Mouse (Mus musculus) kidney, embryonic 14.5 days (tissue): Measurements from ENCODE around the gene D1Ertd622e. TPM values are rescaled to one million over a fixed set of nuclear protein-coding genes. Genes with fewer than 3 reads are reported as not detected.

ENCODE experiments used
- ATAC-seq: fragments of 200-750 bp; cut with Nextera tagmentation; 2 replicates; pipeline ENCODE4 v1.8.0; 2017; ENCODE audit warnings: moderate number of reproducible peaks, mild to moderate bottlenecking, moderate TSS enrichment, moderate library complexity; ENCODE audit not compliant: low FRiP score, low TSS enrichment
- H3K27ac ChIP-seq: fragments of 300-500 bp; sonication (generic); 2 replicates; pipeline ENCODE4 v1.5.1; 2014; ENCODE audit warnings: low read depth, mild to moderate bottlenecking, low read length, moderate library complexity, mixed read lengths
- H3K27me3 ChIP-seq: fragments of 300-500 bp; sonication (generic); 2 replicates; pipeline ENCODE4 v1.6.1; 2014; ENCODE audit warnings: mild to moderate bottlenecking, low read length; ENCODE audit not compliant: control insufficient read depth, insufficient read depth
- H3K36me3 ChIP-seq: fragments of 300-500 bp; sonication (generic); 2 replicates; pipeline ENCODE4 v1.6.1; 2014; ENCODE audit warnings: low read length, mixed read lengths; ENCODE audit not compliant: control insufficient read depth, insufficient read depth
- H3K4me1 ChIP-seq: fragments of 300-500 bp; sonication (generic); 2 replicates; pipeline ENCODE4 v1.6.1; 2014; ENCODE audit warnings: low read length, mixed read lengths; ENCODE audit not compliant: control insufficient read depth, insufficient read depth
- H3K4me2 ChIP-seq: fragments of 300-500 bp; sonication (generic); replicated peaks from 2 replicates; pipeline ENCODE4 v1.6.1; 2014; ENCODE audit warnings: low read depth, mild to moderate bottlenecking, low read length
- H3K4me3 ChIP-seq: fragments of 300-500 bp; sonication (generic); 2 replicates; pipeline ENCODE4 v1.5.1; 2014; ENCODE audit warnings: mild to moderate bottlenecking, low read length
- H3K9ac ChIP-seq: fragments of 300-500 bp; sonication (generic); 2 replicates; pipeline ENCODE4 v1.6.1; 2014; ENCODE audit warnings: low read depth, mild to moderate bottlenecking, low read length, moderate library complexity
- H3K9me3 ChIP-seq: fragments of 300-500 bp; sonication (generic); 2 replicates; pipeline ENCODE4 v1.6.1; 2016; ENCODE audit warnings: low read length; ENCODE audit not compliant: control insufficient read depth
- WGBS: fragments of 180-500 bp; shearing (Covaris S2); extraction: QIAGEN DNeasy Blood & Tissue Kit; methylation state at CpG from one replicate; pipeline ENCODE4 v1.1.7; 2014; 5-methylcytosine and 5-hydroxymethylcytosine counted together
- polyA plus RNA-seq: library from polyadenylated mRNA; unstranded; fragments of >200 nt; fragmentation: Nextera tagmentation; extraction: Ambion mirVana; gene quantifications from 2 replicates; pipeline ENCODE4 v1.2.1, GENCODE M21; 2014

The D1Ertd622e gene
- polyA plus RNA-seq, 1 experiment from 2014 or later: 22.5 TPM

- ATAC-seq: no peak
- H3K9ac ChIP-seq: no peak overlapping the region
- no peak overlapping the region for H3K27ac ChIP-seq
- H3K27me3 ChIP-seq: no peaks in the 10 kb centered on the region
- H3K36me3 ChIP-seq: no peaks in the 10 kb centered on the region
- H3K9me3 ChIP-seq: no peaks in the 10 kb centered on the region
- H3K4me3 ChIP-seq: no peak overlapping the region
- no peak overlapping the region for H3K4me2 ChIP-seq
- 86% methylated on average over 6 of the region's 6 CpGs for WGBS
- H3K4me1 ChIP-seq: 0 out of 2 replicates have a peak, but pooled peaks cover 4% of the 10 kb centered on the region
These were observed 7.4 kb downstream of the D1Ertd622e start for GRCm38 (mm10) chr1:97654397-97654975.

GRCm38 (mm10) chr1:97650553-97651123, 11.2 kb downstream of the D1Ertd622e start:
- no peaks in the 10 kb centered on the region for H3K4me1 ChIP-seq
- ATAC-seq: no peak
- no peaks in the 10 kb centered on the region; the same call in 1 of the 2 replicates for H3K9me3 ChIP-seq
- 74% methylated on average over 3 of the region's 3 CpGs for WGBS
- no peak overlapping the region for H3K4me2 ChIP-seq
- peaks cover 3% of the 10 kb centered on the region; the same call in 1 of the 2 replicates for H3K36me3 ChIP-seq
- H3K27ac ChIP-seq: no peak overlapping the region
- H3K27me3 ChIP-seq: no peaks in the 10 kb centered on the region
- no peak overlapping the region for H3K4me3 ChIP-seq
- no peak overlapping the region for H3K9ac ChIP-seq

GRCm38 (mm10) chr1:97650072-97650471, 11.8 kb downstream of the D1Ertd622e start:
- WGBS: 36% methylated on average over 6 of the region's 6 CpGs
- Histone ChIP-seq H3K4me1 (no peaks in the 10 kb centered on the region), H3K9ac (no peak overlapping the region), H3K4me2 (no peak overlapping the region), H3K36me3 (peaks cover 3% of the 10 kb centered on the region; the same call in 1 of the 2 replicates), H3K9me3 (no peaks in the 10 kb centered on the region; the same call in 1 of the 2 replicates), H3K27me3 (no peaks in the 10 kb centered on the region), H3K4me3 (no peak overlapping the region), H3K27ac (no peak overlapping the region)
- peak; percentile 67; the same call in 1 of the 2 replicates for ATAC-seq

- Histone ChIP-seq H3K9me3 (no peaks in the 10 kb centered on the region; the same call in 1 of the 2 replicates), H3K9ac (no peak overlapping the region), H3K4me3 (no peak overlapping the region), H3K4me1 (no peaks in the 10 kb centered on the region), H3K36me3 (peaks cover 3% of the 10 kb centered on the region; the same call in 1 of the 2 replicates), H3K4me2 (no peak overlapping the region), H3K27me3 (no peaks in the 10 kb centered on the region), H3K27ac (no peak overlapping the region)
- no peak for ATAC-seq
- 100% methylated on average over 1 of the region's 1 CpGs for WGBS
These were observed 14.8 kb downstream of the D1Ertd622e start for GRCm38 (mm10) chr1:97647037-97647436.

GRCm38 (mm10) chr1:97634104-97634503, 27.8 kb downstream of the D1Ertd622e start:
- H3K27me3 ChIP-seq: no peaks in the 10 kb centered on the region
- 79% methylated on average over 8 of the region's 8 CpGs for WGBS
- 0 out of 2 replicates have a peak, but pooled peaks have one; percentile 64 for ATAC-seq

GRCm38 (mm10) chr1:97632545-97633256, 29.2 kb downstream of the D1Ertd622e start:
- H3K27me3 ChIP-seq: no peaks in the 10 kb centered on the region
- no peak overlapping the region for H3K4me2 ChIP-seq
- no peaks in the 10 kb centered on the region for H3K36me3 ChIP-seq
- no peak overlapping the region for H3K27ac ChIP-seq
- no peak for ATAC-seq
- no peaks in the 10 kb centered on the region for H3K4me1 ChIP-seq
- no peaks in the 10 kb centered on the region for H3K9me3 ChIP-seq
- H3K9ac ChIP-seq: no peak overlapping the region
- no peak overlapping the region for H3K4me3 ChIP-seq
- 87% methylated on average over 11 of the region's 11 CpGs for WGBS

More at GRCm38 (mm10) chr1:97634104-97634503, 27.8 kb downstream of the D1Ertd622e start:
- Histone ChIP-seq H3K36me3 (peaks cover 3% of the 10 kb centered on the region; the same call in 1 of the 2 replicates), H3K9me3 (no peaks in the 10 kb centered on the region), H3K4me3 (no peak overlapping the region), H3K9ac (no peak overlapping the region), H3K4me1 (no peaks in the 10 kb centered on the region), H3K27ac (no peak overlapping the region), H3K4me2 (no peak overlapping the region)

- Histone ChIP-seq H3K36me3 (no peaks in the 10 kb centered on the region), H3K27ac (no peak overlapping the region), H3K4me2 (no peak overlapping the region), H3K27me3 (no peaks in the 10 kb centered on the region), H3K9me3 (no peaks in the 10 kb centered on the region), H3K9ac (no peak overlapping the region), H3K4me1 (no peaks in the 10 kb centered on the region), H3K4me3 (no peak overlapping the region)
- WGBS: 68% methylated on average over 5 of the region's 5 CpGs
- no peak for ATAC-seq
These were observed 29.9 kb downstream of the D1Ertd622e start for GRCm38 (mm10) chr1:97631843-97632470.

- no peaks in the 10 kb centered on the region for H3K9me3 ChIP-seq
- H3K36me3 ChIP-seq: no peaks in the 10 kb centered on the region
- H3K4me2 ChIP-seq: no peak overlapping the region
- no peaks in the 10 kb centered on the region for H3K4me1 ChIP-seq
- H3K4me3 ChIP-seq: no peak overlapping the region
- ATAC-seq: no peak
- H3K27me3 ChIP-seq: no peaks in the 10 kb centered on the region
- H3K27ac ChIP-seq: no peak overlapping the region
- WGBS: 75% methylated on average over 5 of the region's 5 CpGs
- H3K9ac ChIP-seq: no peak overlapping the region
These were observed 31.7 kb downstream of the D1Ertd622e start for GRCm38 (mm10) chr1:97630146-97630545.
